Mouse (Mus musculus): Measurements from ENCODE around the gene Cox6b2. TPM values are rescaled to one million over a fixed set of nuclear protein-coding genes. Genes with fewer than 3 reads are reported as not detected.

The Cox6b2 gene
- total RNA-seq, 2 experiments from 2014 or later: 3.3 to 6.2 TPM

- no peak for DNase-seq
Observed at GRCm38 (mm10) chr7:4764946-4765710, 12.2 kb upstream of the Cox6b2 start.

DNA sequence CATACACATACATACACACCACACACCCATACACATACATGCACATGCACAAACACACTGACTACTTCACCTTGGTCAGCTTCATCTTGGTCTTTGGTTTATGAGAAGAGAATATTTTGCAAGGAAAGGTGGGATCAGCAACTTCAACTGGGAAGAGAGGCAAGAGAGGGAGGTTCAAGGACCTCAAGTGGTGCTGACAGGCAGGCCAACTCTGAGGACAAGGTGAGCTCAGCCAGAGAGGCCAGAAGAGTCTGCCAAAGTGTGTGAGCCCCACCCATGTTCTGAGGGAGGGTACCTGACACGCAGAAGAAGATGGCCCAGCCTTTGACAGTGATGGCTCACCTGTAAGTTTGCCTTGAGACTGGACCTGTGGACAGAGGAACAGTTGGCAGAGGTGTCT is 6.8 kb upstream of the Cox6b2 start:
- DNase-seq: no peak

- DNase-seq: no peak
Observed at GRCm38 (mm10) chr7:4751971-4752820, 698 bp downstream of the Cox6b2 start.

GRCm38 (mm10) chr7:4749169-4749568 is 3.7 kb downstream of the Cox6b2 start:
- no peak for DNase-seq

DNA sequence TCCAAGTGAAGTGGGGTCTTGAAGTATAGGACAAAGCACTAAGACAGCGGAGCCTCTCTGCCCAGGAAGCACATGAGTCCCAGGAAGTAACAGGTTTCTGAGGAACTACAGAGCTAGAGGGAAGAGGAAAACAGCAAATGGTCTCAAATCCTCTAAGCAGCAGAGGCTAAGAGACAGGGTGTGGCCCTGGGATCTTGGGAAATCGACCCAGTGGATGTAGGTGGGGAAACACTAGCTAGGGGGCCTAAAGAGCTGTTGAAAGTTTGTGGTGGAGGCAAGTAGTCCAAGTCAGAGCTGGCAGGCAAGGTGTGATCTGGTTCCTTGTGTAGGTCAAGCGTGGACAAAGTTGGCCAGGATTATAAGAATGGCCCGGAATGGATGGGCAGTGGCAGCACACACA is 4.6 kb downstream of the Cox6b2 start:
- DNase-seq: no peak

GRCm38 (mm10) chr7:4747156-4747899 is 5.6 kb downstream of the Cox6b2 start:
- no peak for DNase-seq

- DNase-seq: no peak
Observed at GRCm38 (mm10) chr7:4746326-4746980, 6.4 kb downstream of the Cox6b2 start.

DNA sequence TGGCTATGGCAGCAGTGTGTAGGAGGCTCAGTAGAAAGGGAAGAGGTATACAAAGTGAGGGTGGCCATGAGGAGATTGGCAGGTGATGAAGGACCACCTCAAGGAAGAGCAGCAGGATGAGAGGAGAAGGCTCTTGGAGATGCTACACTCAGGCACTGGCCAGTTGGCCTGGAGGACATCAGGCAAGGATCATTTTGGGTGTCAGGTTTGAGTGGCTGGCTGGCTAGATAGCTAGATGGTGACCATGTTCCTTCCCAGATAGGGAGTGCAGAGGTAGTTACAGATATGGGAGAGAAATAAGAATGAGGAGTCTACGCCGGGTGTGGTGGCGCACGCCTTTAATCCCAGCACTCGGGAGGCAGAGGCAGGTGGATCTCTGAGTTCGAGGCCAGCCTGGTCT is 8.0 kb downstream of the Cox6b2 start:
- DNase-seq: no peak

GRCm38 (mm10) chr7:4743354-4743753 is 9.5 kb downstream of the Cox6b2 start:
- DNase-seq: no peak

GRCm38 (mm10) chr7:4742482-4742819 is 10.4 kb downstream of the Cox6b2 start:
- DNase-seq: no peak

DNA sequence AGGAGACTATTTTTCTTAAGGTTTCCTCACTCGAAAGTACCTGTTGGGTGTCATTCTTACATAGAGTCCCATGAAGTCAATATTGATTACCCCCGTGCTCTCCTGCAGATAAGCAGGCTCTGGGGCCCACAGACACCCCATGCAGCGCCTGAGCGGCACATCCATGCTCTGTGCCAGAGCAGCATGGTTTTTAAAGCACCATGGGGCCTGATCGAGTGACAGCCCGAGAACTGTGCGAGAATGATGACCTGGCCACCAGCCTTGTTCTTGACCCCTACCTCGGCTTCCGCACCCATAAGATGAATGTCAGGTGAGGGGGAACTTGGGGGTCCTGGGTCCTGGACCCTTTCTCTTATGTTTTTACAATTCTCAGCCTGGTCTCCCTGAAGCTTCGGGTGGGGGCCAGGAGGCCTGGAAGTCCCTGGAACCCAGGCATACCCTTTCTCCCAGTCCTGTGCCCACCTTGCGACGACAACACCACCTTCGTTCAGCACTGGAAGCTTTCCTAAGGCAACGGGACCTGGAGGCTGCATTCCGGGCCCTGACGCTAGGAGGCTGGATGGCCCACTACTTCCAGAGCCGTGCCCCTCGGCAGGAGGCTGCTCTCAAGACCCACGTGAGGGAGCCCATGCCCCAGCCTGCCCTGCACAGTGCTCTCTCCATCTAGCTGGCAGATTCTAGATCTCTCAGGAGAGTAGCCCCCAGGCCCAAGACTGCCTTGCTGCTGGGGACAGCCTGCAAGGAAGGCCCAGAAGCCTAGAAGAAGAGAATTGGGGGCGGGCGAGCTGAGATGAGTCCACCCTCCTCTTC is 11.0 kb downstream of the Cox6b2 start:
- DNase-seq: no peak

DNA sequence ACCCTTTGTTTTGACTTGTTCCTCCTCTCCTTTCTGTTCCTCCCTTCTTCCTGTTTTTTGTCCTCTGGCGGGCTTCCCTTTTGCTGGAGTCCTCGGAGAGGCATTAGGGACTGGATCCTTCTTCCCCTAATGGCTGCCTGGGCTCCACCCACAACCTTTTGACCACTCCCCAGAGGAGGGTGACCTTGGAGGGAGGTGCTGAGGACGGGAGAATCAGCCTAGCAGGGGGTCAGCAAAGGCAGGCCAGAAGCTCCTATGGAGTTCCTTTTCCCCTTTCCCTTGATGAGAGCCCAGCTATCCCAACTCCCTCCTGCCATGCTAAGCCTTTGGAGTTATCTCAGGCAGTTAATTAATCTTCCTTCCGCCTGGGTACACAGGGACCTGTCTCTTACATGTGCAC is 11.7 kb downstream of the Cox6b2 start:
- no peak for DNase-seq

DNA sequence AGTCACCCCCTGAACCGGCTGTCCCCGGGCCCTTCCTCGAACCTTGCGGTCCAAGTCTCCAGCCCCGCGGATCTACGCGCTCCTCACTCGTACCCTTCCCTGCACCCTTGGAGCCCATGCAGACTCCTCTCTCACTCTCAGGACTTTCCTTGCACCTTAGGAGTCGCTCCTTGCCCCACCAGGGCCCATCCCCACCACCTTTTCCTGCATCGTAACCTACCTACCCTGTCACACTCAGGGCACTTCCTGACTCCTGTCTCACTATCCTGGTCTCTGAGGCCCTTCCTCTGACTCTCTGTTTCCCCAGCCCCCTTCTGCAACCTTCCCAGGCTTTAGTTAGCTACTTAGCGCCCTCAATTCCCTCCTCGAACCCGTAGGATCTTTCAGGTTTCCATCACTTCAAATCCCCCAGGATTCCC is 12.6 kb downstream of the Cox6b2 start:
- DNase-seq: no peak

DNA sequence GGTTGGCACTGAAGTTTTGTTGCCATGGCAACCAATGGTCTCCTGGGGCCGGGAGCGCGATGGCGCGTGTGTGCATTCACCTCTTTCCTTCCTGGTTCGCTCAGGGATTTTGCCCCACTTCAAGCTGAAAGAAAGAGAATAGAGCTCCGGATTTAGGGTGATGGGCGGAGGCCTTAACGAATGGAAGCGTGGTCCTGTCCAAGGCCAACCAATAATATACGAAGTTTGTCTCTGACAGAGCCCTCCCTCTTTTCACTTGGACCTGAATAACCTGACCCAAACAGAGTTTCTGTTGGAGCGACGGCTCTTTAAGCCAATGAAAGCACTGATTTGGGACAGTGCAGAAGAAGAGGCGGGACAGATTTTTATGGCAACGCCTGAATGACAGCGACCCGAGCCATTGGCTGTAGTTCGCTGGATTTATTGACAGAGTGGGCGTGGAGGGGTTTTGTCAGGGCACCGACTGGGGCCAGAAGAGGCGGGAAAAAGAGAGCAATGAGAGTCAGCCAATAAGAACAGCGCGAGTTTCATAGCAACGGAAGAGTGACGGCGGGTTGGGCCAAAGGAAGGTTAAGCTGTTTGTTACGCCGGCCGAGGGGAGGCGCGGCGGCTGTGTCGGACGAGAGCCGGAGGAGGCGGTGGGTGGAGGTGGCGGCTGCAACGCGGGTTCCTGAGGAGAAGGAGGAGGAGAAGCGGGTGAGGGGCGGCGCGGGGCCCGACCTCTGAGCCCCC is 13.2 kb downstream of the Cox6b2 start, which contains the start of gene Kmt5c:
TSS of gene Kmt5c (plus strand) at position 572 of the 732 bp plus-strand sequence.
- peak; percentile 98 to 99 for DNase-seq

GRCm38 (mm10) chr7:4739041-4739543 is 13.8 kb downstream of the Cox6b2 start:
- DNase-seq: no peak

GRCm38 (mm10) chr7:4732968-4733392 is 19.9 kb downstream of the Cox6b2 start:
- DNase-seq: no peak

DNA sequence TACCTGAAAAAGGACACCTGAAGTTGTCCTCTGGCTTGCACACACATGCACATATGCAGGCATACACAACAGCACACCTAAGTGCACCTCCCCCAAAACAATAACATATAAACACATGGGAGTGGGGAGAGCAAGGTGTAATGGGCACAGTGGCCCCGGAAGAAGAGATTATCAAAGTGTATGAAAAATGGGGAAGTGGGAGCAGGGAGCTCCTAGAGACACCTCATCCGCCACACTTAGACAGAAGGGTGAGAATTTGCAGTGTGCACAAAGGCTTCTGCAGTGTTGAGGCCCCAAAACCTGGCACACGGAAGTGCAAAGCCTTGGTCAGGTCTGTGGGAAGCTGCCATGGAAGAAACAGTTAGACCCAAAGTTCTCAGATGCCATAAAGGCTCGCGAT is 21.8 kb downstream of the Cox6b2 start:
- DNase-seq: no peak

DNA sequence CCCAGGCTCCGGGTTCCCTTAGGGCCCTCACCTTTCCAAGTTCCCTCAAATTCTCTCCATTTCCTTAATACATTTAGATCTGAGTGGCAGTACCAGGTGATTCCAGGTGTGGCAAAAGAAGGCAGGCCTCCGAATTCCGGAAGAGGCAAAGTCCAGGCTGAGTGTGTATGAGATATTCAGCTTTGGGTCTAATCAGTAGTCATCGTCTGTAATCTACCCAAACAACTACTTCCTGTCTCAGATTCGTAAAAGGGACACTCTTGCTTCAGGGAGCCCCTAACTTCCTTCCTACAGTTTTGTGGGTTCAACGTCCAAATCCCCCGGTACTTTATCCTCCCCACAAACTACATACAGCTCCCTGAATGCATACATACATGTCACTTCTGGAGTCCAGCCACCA is 27.7 kb downstream of the Cox6b2 start, which contains the start of gene Tmem150b:
TSS of gene Tmem150b (minus strand) at position 81 of the 400 bp plus-strand sequence.
- DNase-seq: no peak

DNA sequence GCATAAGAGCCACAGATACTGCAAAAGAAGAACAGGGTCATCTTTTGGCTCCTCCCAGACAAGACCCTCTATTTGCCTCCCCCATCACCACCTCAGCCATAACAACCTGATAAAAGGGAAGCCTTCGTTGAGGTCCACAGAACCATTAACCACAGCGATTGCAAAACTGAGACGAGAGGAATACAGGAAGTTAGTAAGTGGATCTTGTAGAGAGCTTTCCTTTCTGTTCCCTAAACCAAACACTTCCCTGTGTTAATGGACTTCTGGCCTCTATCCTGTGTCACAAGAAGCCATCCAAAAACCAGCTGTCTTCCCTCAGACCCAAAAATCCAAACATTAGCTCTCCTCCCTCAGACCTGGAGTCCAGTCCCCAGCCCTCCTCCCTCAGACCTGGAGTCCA is 28.5 kb downstream of the Cox6b2 start:
- no peak for DNase-seq

DNA sequence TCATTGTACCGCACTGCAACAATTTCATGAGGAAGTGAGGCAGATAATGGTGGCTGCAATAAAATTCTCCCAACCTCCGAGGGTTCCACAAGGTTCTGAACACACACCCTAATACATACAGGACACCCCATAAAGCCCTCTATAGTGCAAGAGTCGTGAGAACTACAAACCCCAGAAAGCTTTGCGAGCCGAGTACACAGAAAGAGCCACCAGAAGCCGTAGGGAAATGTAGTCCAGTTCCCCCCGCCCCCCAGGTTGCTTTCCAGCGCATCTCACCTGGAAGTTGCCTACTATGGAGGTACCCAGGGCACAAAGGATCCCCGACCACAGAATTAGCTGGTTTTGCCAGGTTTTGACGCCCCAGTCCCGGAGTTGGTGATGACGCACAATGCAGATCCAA is 29.4 kb downstream of the Cox6b2 start:
- peak; percentile 33 to 35 for DNase-seq

- no peak for DNase-seq
Observed at GRCm38 (mm10) chr7:4719276-4719675, 33.6 kb downstream of the Cox6b2 start.

All from layer of hippocampus, postnatal 36 days (tissue).